Mouse (Mus musculus) Patski (cell line): ENCODE results near the gene Fam107b. TPM values are rescaled to one million over a fixed set of nuclear protein-coding genes. Genes with fewer than 3 reads are reported as not detected.
"Not testable (repeated sequence)": the region's sequence is repeated elsewhere in the genome, so short reads cannot be mapped to it uniquely, and the experiment has no call there.

Source experiments
- ATAC-seq: fragments of 100-300 bp; one replicate; pipeline ENCODE4 v1.8.0; 2021
- CTCF ChIA-PET: fragments of 350-600 bp; sonication (Branson Sonifier 250); formaldehyde crosslinking; loops from one replicate; lab custom pipeline; 2022; ENCODE audit warnings: inconsistent platforms; lab: Charles Lee
- POLR2A ChIA-PET: fragments of 350-600 bp; sonication (Branson Sonifier 250); formaldehyde crosslinking; loops from one replicate; lab custom pipeline; 2022; ENCODE audit warnings: antibody characterized with exemption, inconsistent platforms; lab: Charles Lee
- DNase-seq: peaks from one replicate; pipeline ENCODE4 v3.0.0-alpha.2; 2011; ENCODE audit warnings: low read depth, low spot score
- H3K27me3 ChIP-seq: fragments of 371-371 bp; one replicate; pipeline ENCODE4 v1.5.1; 2021
- CTCF ChIP-seq: fragments of 100-300 bp; IDR thresholded peaks from one replicate; pipeline ENCODE4 v1.5.1; 2021
- in situ Hi-C: fragments of 300-500 bp; cut with MboI; formaldehyde crosslinking; loops from 3 replicates; pipeline ENCODE4 v1.11.1; 2018; ENCODE audit warnings: low pct_unique_long_range_greater_than_20kb, mixed read lengths
- polyA plus RNA-seq: library from polyadenylated mRNA; unstranded; gene quantifications from one replicate; pipeline ENCODE4 v1.2.3, GENCODE M21; 2021

The Fam107b gene
- polyA plus RNA-seq, 1 experiment from 2014 or later: 92.8 TPM

DNA sequence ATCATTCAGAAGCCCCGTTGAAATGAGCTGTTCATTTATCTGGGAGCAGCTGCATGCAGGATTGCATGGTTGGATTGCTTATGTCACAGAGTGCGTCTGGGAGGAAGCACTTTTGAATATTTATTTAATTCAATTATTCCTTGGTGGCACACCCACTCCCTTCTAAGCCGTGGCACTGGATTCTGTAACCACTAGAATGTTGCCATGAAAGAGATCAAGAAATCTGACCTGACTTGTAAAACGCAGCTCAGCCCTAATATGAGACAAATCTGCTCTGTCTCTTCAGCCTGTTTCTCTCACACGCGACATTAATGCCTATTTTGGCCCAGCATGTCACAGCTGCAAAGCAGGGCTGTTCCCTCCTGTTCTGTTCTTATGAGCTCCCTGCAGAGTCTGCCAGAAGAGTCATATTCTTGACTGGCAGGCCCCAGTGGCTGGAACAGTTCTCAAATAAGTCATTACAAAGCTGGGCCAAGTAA is 113.5 kb downstream of the Fam107b start:
- in situ Hi-C loops: no loop called here
- ChIA-PET CTCF (interaction anchor here (1.2 to 1.5 kb wide), 3 partner anchors 14 to 97 kb away, joined by 3 to 4 read pairs (median 3); no protein-coding TSS in a partner anchor), POLR2A (no interaction called here)

DNA sequence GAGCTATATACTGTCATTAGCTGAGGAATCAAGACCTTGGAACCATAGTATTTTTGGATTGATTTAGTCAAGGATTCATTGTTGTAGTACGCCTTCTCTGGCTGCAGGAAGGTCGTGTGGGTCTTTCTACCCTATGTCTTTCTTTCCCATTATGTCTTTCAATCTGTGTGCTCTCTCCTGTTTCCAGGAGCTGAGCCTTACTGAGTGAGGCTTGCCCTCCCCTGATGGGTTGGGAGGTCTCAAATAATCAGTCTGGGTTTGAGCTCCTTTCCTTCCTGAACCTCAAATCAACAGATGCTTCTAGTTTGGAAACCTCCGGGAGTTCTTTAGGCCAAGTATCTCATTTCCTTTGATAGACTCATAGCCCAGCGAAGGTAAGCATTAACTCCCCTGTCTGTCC is 119.9 kb downstream of the Fam107b start:
- in situ Hi-C loops: no loop called here
- POLR2A ChIA-PET: no interaction called here
- no peaks in the 10 kb centered on the region for H3K27me3 ChIP-seq
- ATAC-seq (no peak), DNase-seq (no peak)
- CTCF ChIA-PET: interaction anchor here (0.9 to 2.1 kb wide), 2 partner anchors 14 to 21 kb away, joined by 3 to 6 read pairs; no protein-coding TSS in a partner anchor
- no peak for TF ChIP-seq CTCF

More for the DNA sequence above, 113.5 kb downstream of the Fam107b start:
- TF ChIP-seq CTCF: no peak
- no peaks in the 10 kb centered on the region for H3K27me3 ChIP-seq
- no peak for DNase-seq
- no peak for ATAC-seq

- H3K27me3 ChIP-seq: no peaks in the 10 kb centered on the region
- POLR2A ChIA-PET: no interaction called here
- no peak for TF ChIP-seq CTCF
- DNase-seq: no peak
- in situ Hi-C loops: no loop called here
- CTCF ChIA-PET: no interaction called here
- ATAC-seq: no peak
Observed at GRCm38 (mm10) chr2:3692833-3693232, 122.5 kb downstream of the Fam107b start.

DNA sequence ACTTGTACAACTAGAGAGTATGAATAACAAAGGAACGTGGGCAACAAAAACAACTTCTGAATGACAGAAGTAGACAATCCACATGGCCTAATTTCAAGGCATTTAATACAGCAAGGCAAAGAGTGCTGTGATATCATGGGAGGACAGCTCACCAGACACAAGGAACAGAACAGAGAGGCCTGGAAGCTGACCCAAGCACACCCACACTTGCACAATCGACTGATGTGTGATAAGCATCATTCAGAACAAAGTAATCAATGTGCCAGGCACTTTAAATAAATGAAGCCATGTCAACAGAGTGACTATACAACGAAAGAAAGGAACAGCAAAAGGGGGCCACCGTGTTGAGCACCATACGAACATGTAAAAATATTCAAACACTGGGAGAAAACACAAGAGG is 125.6 kb downstream of the Fam107b start:
- ATAC-seq (no peak), DNase-seq (no peak)
- in situ Hi-C loops: no loop called here
- CTCF ChIA-PET: no interaction called here
- H3K27me3 ChIP-seq: no peaks in the 10 kb centered on the region
- POLR2A ChIA-PET: no interaction called here
- TF ChIP-seq CTCF: no peak

DNA sequence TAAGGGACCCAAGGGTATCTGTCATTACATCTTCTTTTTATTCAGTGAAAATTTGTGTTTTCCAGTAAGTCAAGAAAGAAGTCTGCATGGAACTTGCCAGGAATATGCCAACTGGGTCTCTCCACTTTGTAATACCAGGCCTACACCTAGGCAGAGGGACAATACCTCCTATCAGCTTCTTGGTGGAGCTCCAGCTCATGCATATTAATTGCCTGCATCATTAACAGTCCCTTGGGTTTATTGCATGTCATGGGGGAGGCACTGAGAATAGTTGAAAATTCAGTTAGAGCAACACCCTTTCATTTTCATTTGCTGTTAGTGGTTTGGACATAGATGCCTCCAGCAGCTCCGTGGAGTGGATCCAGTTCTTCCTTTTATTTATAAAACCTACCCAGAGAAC is 130.1 kb downstream of the Fam107b start:
- ChIA-PET CTCF (no interaction called here), POLR2A (no interaction called here)
- no peaks in the 10 kb centered on the region for H3K27me3 ChIP-seq
- ATAC-seq: no peak
- TF ChIP-seq CTCF: no peak
- in situ Hi-C loops: no loop called here
- DNase-seq: no peak

GRCm38 (mm10) chr2:3702640-3703190 is 132.4 kb downstream of the Fam107b start:
- no peak for DNase-seq

DNA sequence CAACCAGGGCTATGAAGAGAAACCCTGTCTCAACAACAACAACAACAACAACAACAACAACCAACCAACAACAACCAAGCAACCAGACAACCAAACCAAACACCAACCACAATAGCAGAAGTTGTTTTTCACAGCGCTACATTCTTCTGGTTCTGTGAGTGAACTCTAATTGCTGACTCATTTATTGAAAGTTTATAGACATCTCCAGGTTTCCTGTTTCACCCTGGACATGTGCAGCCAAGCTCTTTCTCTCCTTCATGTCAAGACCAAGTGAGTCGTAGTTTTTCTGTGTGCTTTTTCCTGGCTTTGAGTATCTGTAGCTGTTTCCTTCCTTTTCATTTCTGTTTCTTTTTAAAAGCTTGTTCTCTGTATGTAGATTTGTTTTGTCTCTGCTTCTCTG is 133.5 kb downstream of the Fam107b start:
- in situ Hi-C loops: no loop called here
- DNase-seq: no peak
- ChIA-PET POLR2A (no interaction called here), CTCF (interaction anchor here (0.9 to 2.7 kb wide), 4 partner anchors 11 to 45 kb away, joined by 3 to 7 read pairs (median 5); no protein-coding TSS in a partner anchor)
- no peaks in the 10 kb centered on the region for H3K27me3 ChIP-seq
- ATAC-seq: peak; percentile 19
- no peak for TF ChIP-seq CTCF

More at GRCm38 (mm10) chr2:3702640-3703190, 132.4 kb downstream of the Fam107b start:
- ChIA-PET CTCF (no interaction called here), POLR2A (no interaction called here)
- no peaks in the 10 kb centered on the region for H3K27me3 ChIP-seq
- no peak for TF ChIP-seq CTCF
- no peak for ATAC-seq
- in situ Hi-C loops: no loop called here

DNA sequence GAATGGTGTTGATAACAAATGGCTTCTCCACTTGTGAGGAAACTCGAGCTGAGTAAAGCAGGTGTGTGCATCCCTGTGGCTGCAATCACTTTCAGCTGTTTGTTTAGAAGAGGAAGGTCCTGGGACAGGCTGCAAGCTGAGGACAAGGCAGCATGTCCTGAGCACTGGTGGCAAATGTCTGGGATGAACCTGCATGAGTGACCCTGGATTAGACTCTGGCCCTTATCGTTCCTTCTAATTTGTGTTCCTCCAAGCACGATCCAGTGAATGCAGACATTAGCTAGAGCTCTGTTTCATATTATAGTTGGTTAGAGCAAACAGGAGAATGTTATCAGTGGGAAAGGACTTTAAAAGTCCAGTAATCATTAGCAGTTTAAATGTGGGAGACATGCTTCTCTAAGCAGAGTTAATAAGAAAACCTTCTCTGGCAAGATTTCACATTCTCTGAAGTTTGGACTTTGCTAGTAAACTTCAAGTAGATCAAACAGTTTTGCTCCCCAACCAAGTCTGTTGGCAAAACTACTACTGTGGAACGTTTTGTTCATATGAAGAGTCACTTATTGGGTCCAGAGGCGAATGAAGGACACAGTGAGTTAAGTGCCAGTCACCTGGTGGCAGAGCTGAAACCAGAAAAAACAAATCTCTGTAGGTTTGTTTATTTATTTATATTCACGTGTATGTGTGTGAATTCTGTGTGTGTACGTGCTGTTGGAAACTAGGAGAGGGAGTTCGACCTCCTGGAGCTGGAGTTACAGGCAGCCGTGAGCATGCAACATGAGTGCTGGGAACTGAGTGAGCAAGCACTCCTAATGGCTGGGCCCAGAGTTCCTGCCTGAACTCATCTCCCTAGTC is 134.2 kb downstream of the Fam107b start:
- no peaks in the 10 kb centered on the region for H3K27me3 ChIP-seq
- ATAC-seq (peak; percentile 68), DNase-seq (no peak)
- in situ Hi-C loops: no loop called here
- no peak for TF ChIP-seq CTCF
- POLR2A ChIA-PET: no interaction called here
- CTCF ChIA-PET: interaction anchor here (0.9 to 2.7 kb wide), 6 partner anchors 10 to 158 kb away, joined by 3 to 7 read pairs (median 6); no protein-coding TSS in a partner anchor

GRCm38 (mm10) chr2:3705283-3705682 is 135.0 kb downstream of the Fam107b start:
- DNase-seq, ATAC-seq, H3K27me3 ChIP-seq, in situ Hi-C loops, POLR2A ChIA-PET: not testable (repeated sequence)
- CTCF ChIA-PET: interaction anchor here (2.0 to 2.7 kb wide), 5 partner anchors 15 to 159 kb away, joined by 4 to 7 read pairs (median 6); no protein-coding TSS in a partner anchor

GRCm38 (mm10) chr2:3707236-3707635 is 136.9 kb downstream of the Fam107b start:
- no peaks in the 10 kb centered on the region for H3K27me3 ChIP-seq
- ATAC-seq (no peak), DNase-seq (no peak)
- in situ Hi-C loops: no loop called here
- POLR2A ChIA-PET: no interaction called here
- TF ChIP-seq CTCF: no peak
- CTCF ChIA-PET: interaction anchor here (1.1 kb wide), 1 partner anchor 10 kb away, joined by 3 read pairs; no protein-coding TSS in a partner anchor

DNA sequence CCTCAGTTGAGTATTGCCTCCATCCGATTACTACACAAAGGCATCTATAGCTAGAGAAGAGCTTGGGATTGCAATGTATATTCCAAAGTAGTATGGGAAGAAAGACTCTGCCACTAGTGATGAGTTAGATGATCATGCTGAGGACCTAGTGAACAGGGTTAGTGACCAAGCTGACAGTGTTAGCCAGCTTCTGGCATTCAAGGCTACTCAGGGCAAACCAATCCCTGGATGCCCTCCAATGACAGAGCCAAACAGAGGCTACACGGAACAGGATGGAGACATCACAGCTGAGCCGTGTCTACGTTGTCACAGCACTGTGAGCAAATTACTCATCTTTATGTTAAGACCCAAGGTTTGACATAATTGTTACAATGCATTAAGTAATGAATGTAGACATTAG is 138.3 kb downstream of the Fam107b start:
- no peaks in the 10 kb centered on the region for H3K27me3 ChIP-seq
- POLR2A ChIA-PET: no interaction called here
- DNase-seq (no peak), ATAC-seq (no peak)
- TF ChIP-seq CTCF: no peak
- in situ Hi-C loops: no loop called here
- CTCF ChIA-PET: no interaction called here
